Mouse (Mus musculus) liver, adult 2 months (tissue): ENCODE results near the gene Babam2. TPM values are rescaled to one million over a fixed set of nuclear protein-coding genes. Genes with fewer than 3 reads are reported as not detected.
A peak's percentile ranks its signal among the peaks of the same experiment; 100 is the strongest.

Experiments used
- DNase-seq: peaks from one replicate; pipeline ENCODE4 v3.0.0-alpha.2; 2011; ENCODE audit warnings: low read depth, low spot score; ENCODE audit errors: extremely low read depth
- H3K27ac ChIP-seq: fragments of 200-500 bp; replicated peaks from 2 replicates; pipeline ENCODE4 v1.5.1; 2012; ENCODE audit warnings: low read depth, mild to moderate bottlenecking, control low read depth, inconsistent platforms, low read length; ENCODE audit not compliant: insufficient read depth
- H3K27me3 ChIP-seq: fragments of 200-500 bp; 2 replicates; pipeline ENCODE4 v1.6.1; 2012; ENCODE audit warnings: mild to moderate bottlenecking, moderate library complexity, low read length, inconsistent platforms; ENCODE audit not compliant: control insufficient read depth, insufficient read depth
- H3K36me3 ChIP-seq: fragments of 200-500 bp; 2 replicates; pipeline ENCODE4 v1.6.1; 2012; ENCODE audit warnings: low read length, inconsistent platforms; ENCODE audit not compliant: control insufficient read depth, insufficient read depth
- H3K4me1 ChIP-seq: fragments of 200-500 bp; 2 replicates; pipeline ENCODE4 v1.6.1; 2011; ENCODE audit warnings: low read length; ENCODE audit not compliant: control insufficient read depth, insufficient read depth
- H3K4me3 ChIP-seq: fragments of 200-500 bp; 2 replicates; pipeline ENCODE4 v1.5.1; 2011; ENCODE audit warnings: low read depth, mild to moderate bottlenecking, control low read depth, low read length, moderate library complexity; ENCODE audit not compliant: insufficient read depth
- H3K79me2 ChIP-seq: fragments of 200-500 bp; 2 replicates; pipeline ENCODE4 v1.6.1; 2012; ENCODE audit warnings: inconsistent platforms, mild to moderate bottlenecking, low read length, moderate library complexity; ENCODE audit not compliant: control insufficient read depth, insufficient read depth
- H3K9ac ChIP-seq: fragments of 200-500 bp; 2 replicates; pipeline ENCODE4 v1.6.1; 2012; ENCODE audit warnings: low read depth, mild to moderate bottlenecking, control low read depth, inconsistent platforms, low read length
- CTCF ChIP-seq: fragments of 200-500 bp; IDR thresholded peaks from 2 replicates; pipeline ENCODE4 v1.5.1; 2011; ENCODE audit warnings: low read depth, low read length, control low read depth
- POLR2A ChIP-seq: fragments of 200-500 bp; IDR thresholded peaks from 2 replicates; pipeline ENCODE4 v1.6.1; 2011; ENCODE audit warnings: low read length, control low read depth; ENCODE audit not compliant: insufficient read depth; ENCODE audit errors: extremely low read depth
- WGBS: fragments of 180-500 bp; shearing (Covaris S2); methylation state at CpG from one replicate; pipeline ENCODE4 v1.1.7; 2018; 5-methylcytosine and 5-hydroxymethylcytosine counted together
- polyA plus RNA-seq: library from polyadenylated mRNA; depleted of rRNA; stranded (reverse); fragments of >200 nt; gene quantifications from 2 replicates; pipeline ENCODE4 v1.2.3, GENCODE M21; 2012; rRNA removed
- total RNA-seq: library from RNA; depleted of rRNA; stranded (reverse); fragments of >200 nt; gene quantifications from 2 replicates; pipeline ENCODE4 v1.2.3, GENCODE M21; 2014; rRNA removed

Babam2 gene
- total and polyA plus RNA-seq, 2 experiments = 18.9 to 20.1 TPM

DNA sequence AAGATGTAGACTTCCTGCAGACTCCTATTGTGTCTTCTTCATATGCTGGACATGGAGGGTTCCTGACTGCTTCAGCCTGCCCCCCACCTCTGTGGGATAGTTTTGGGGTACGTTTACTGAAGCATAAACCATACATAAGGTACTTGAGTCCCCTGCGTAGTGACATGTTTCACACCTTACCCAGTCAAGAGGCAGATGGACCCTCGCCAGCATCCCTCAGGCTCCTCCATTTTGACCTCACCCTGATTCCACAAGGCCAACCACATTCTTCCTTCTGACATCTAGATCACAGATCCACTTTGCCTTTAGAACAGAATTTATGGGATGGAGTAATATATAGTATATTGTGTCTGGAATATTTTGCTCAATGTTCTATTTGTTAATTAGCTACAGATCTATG, 429.7 kb downstream of the Babam2 start:
- no peaks in the 10 kb centered on the region for H3K27me3 ChIP-seq
- WGBS = 96% methylated on average over 3 of the region's 3 CpGs

GRCm38 (mm10) chr5:32127927-32128326, 430.4 kb downstream of the Babam2 start:
- H3K36me3 ChIP-seq = no peaks in the 10 kb centered on the region
- 71% methylated on average over 3 of the region's 3 CpGs for WGBS
- no peak for DNase-seq
- TF ChIP-seq CTCF (no peak), POLR2A (no peak)
- no peaks in the 10 kb centered on the region for H3K4me1 ChIP-seq
- H3K9ac ChIP-seq = no peak overlapping the region
- no peaks in the 10 kb centered on the region for H3K79me2 ChIP-seq
- no peak overlapping the region for H3K27ac ChIP-seq
- no peak overlapping the region for H3K4me3 ChIP-seq
- H3K27me3 ChIP-seq = no peaks in the 10 kb centered on the region

More for the DNA sequence above, 429.7 kb downstream of the Babam2 start:
- Histone ChIP-seq H3K9ac (no peak overlapping the region), H3K27ac (no peak overlapping the region), H3K79me2 (no peaks in the 10 kb centered on the region), H3K4me3 (no peak overlapping the region), H3K36me3 (no peaks in the 10 kb centered on the region), H3K4me1 (no peaks in the 10 kb centered on the region)
- no peak for TF ChIP-seq CTCF
- no peak for TF ChIP-seq POLR2A
- no peak for DNase-seq

GRCm38 (mm10) chr5:32132971-32133501, 435.6 kb downstream of the Babam2 start:
- H3K79me2 ChIP-seq = no peaks in the 10 kb centered on the region
- no peaks in the 10 kb centered on the region for H3K36me3 ChIP-seq
- TF ChIP-seq CTCF (no peak), POLR2A (no peak)
- H3K9ac ChIP-seq = peak overlapping the region; percentile 64
- peak overlapping the region; percentile 74 for H3K4me3 ChIP-seq
- H3K4me1 ChIP-seq = peaks cover 11% of the 10 kb centered on the region
- DNase-seq = no peak
- H3K27me3 ChIP-seq = no peaks in the 10 kb centered on the region
- WGBS = 1% methylated on average over 48 of the region's 48 CpGs
- no peak overlapping the region for H3K27ac ChIP-seq

DNA sequence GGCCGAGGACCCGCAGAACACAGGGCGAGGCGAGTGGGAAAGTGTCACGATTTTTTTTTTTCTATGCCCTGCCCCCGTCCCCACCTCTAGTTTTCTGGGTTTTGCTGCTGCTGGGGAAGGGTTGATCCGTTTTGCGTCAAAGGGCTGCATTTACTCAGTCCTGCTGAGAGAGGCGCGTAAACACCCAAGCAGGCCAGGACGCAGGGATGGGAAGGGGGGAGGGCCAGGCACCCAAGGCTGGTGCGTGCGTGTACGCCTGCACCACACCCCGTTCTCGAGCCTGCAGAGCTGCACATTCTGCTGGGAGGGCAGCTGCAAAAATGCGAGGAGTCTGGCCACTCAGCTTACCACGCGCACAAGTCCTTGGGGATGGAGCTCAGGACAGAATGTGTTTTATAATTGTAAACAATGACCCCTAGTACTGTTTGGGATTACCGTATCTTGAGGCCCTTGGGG, 436.1 kb downstream of the Babam2 start:
- Histone ChIP-seq H3K4me1 (peaks cover 12% of the 10 kb centered on the region), H3K4me3 (peak overlapping the region; percentile 74), H3K9ac (peak overlapping the region; percentile 64), H3K36me3 (no peaks in the 10 kb centered on the region), H3K27me3 (no peaks in the 10 kb centered on the region), H3K79me2 (no peaks in the 10 kb centered on the region), H3K27ac (no peak overlapping the region; the same call in 1 of the 2 replicates)
- TF ChIP-seq CTCF = no peak
- 0 out of 2 replicates have a peak, but pooled peaks have one; percentile 20 for TF ChIP-seq POLR2A
- DNase-seq = peak; percentile 21
- WGBS = under 1% methylated on average over 20 of the region's 20 CpGs

DNA sequence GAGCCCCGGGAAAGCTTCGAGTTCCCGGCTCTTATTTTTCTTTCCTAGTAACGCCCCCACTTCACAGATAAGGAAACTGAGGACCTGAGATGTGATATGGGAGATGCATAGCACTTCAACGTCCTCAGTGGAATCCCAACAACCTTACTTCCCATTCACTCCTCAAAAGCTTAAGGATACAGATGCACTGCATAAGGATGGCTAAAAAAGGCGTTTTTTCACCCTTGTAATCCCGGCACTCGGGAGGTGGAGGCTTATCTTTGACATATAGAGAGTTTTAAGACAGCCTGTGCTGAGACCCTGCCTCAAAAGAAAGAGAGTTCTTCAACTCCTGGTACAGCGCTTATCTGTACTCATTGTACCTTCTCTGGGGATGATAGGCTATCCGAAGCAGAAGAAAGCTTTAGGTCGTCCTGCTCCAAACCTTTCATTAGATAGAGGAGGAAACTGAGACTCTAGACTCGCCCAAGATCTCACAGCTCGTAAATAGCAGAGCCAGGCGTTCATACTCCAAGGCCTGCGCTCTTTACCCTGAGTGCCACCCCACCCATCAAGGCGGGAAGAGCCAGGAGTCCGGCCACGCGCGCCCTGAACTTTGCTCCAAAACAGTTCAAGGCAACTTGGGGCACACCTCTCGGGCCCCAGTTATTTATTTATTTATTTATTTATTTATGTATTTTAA, 436.7 kb downstream of the Babam2 start:
- Histone ChIP-seq H3K4me3 (0 out of 2 replicates have a peak overlapping the region, but pooled peaks have one; percentile 74), H3K36me3 (no peaks in the 10 kb centered on the region), H3K79me2 (no peaks in the 10 kb centered on the region), H3K4me1 (peaks cover 16% of the 10 kb centered on the region), H3K27me3 (no peaks in the 10 kb centered on the region), H3K9ac (peak overlapping the region; percentile 11; the same call in 1 of the 2 replicates), H3K27ac (peak overlapping the region; percentile 18; the same call in 1 of the 2 replicates)
- TF ChIP-seq CTCF = no peak
- TF ChIP-seq POLR2A = no peak
- peak; percentile 59 for DNase-seq
- WGBS = 3% methylated on average over 21 of the region's 21 CpGs

Other genes with a start within 250 kb of the Babam2 start
- gene Zfp512, start 245.3 kb upstream of the Babam2 start, total RNA-seq = 8.1 and 9.0 TPM in 2 replicates
- gene Zfp512, start 245.3 kb upstream of the Babam2 start, polyA plus RNA-seq = 4.6 and 4.9 TPM in 2 replicates
- not detected in 2 replicates for gene 4930548H24Rik, start 211.9 kb upstream of the Babam2 start, total RNA-seq
- not detected in 2 replicates for gene 4930548H24Rik, start 211.9 kb upstream of the Babam2 start, polyA plus RNA-seq
- gene Gpn1, start 202.9 kb upstream of the Babam2 start, total RNA-seq = 8.5 and 9.5 TPM in 2 replicates
- 13.2 and 19.0 TPM in 2 replicates for gene Gpn1, start 202.9 kb upstream of the Babam2 start, polyA plus RNA-seq
- gene Slc4a1ap, start 170.7 kb upstream of the Babam2 start, total RNA-seq = 12.6 and 13.2 TPM in 2 replicates
- 7.3 and 8.1 TPM in 2 replicates for gene Slc4a1ap, start 170.7 kb upstream of the Babam2 start, polyA plus RNA-seq
- 6.8 and 7.9 TPM in 2 replicates for gene Supt7l, start 169.9 kb upstream of the Babam2 start, total RNA-seq
- 6.6 and 6.8 TPM in 2 replicates for gene Supt7l, start 169.9 kb upstream of the Babam2 start, polyA plus RNA-seq
- 60.8 and 65.1 TPM in 2 replicates for gene Mrpl33, start 100.7 kb upstream of the Babam2 start, total RNA-seq
- gene Mrpl33, start 100.7 kb upstream of the Babam2 start, polyA plus RNA-seq = 8.6 and 11.5 TPM in 2 replicates
- 15.8 and 18.4 TPM in 2 replicates for gene Rbks, start 57 bp upstream of the Babam2 start, total RNA-seq
- 11.4 and 11.6 TPM in 2 replicates for gene Rbks, start 57 bp upstream of the Babam2 start, polyA plus RNA-seq